Mouse (Mus musculus) small intestine, adult 2 months (tissue): ENCODE measurements around the gene Oaz2.

Experiments
- CTCF ChIP-seq: fragments of 200-500 bp; IDR thresholded peaks from 2 replicates; pipeline ENCODE4 v1.5.1; 2012; ENCODE audit warnings: low read depth, mild to moderate bottlenecking, control low read depth, inconsistent platforms, low read length, moderate library complexity, mixed read lengths; ENCODE audit not compliant: insufficient replicate concordance, insufficient read length; ENCODE audit errors: extremely low read depth
- POLR2A ChIP-seq: fragments of 200-500 bp; IDR thresholded peaks from 2 replicates; pipeline ENCODE4 v1.6.1; 2012; ENCODE audit warnings: low read depth, mild to moderate bottlenecking, control low read depth, inconsistent platforms, low read length, moderate library complexity

DNA sequence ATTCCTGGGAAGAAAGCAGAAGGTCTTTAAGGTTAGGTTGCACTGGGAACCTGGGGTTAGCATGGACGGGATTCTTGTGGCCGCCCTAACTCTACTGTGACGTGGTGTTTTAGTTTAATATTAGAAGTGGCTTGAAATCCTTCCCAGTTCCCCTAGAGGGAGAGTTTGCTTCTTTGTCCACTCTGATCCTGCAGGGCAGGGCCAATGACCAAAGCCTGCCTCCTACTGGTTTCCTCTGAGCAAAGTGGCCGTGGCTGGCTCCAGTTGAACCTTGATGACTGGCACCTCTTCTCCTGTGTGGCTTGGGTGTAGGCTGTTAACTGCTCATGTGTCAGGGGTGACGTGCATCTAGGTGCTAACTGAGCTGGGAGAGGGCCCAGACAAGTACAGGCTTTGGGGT is 6.8 kb upstream of the Oaz2 start:
- TF ChIP-seq CTCF = peak; percentile 29; the same call in 1 of the 2 replicates
- TF ChIP-seq POLR2A = no peak
